Mouse (Mus musculus): Measurements from ENCODE around the gene Gm4513. TPM values are rescaled to one million over a fixed set of nuclear protein-coding genes. Genes with fewer than 3 reads are reported as not detected.

Gene Gm4513
- polyA plus RNA-seq (2017; shearing (Covaris generic)), result not detected

GRCm38 (mm10) chr7:20598921-20599320, at the start of gene Gm4513:
Gene Gm4513, minus strand, starts transcription at chr7:20599021.

GRCm38 (mm10) chr7:20576141-20576540, 22.7 kb downstream of the Gm4513 start, which contains the start of gene Gm4141:
Gene Gm4141, minus strand, starts transcription at chr7:20576241.

GRCm38 (mm10) chr7:20545657-20546056, 53.2 kb downstream of the Gm4513 start, which contains the start of gene Gm5726:
Gene Gm5726, minus strand, starts transcription at chr7:20545757.

Other genes starting within 250 kb of the Gm4513 start
- gene Gm5728, start 223.6 kb downstream of the Gm4513 start, polyA plus RNA-seq (2017; shearing (Covaris generic)), result not detected
- not detected for gene Vmn1r100, start 181.1 kb downstream of the Gm4513 start, polyA plus RNA-seq (2017; shearing (Covaris generic))
- not detected for gene Vmn1r101, start 156.4 kb downstream of the Gm4513 start, polyA plus RNA-seq (2017; shearing (Covaris generic))
- not detected for gene Gm10670, start 124.1 kb downstream of the Gm4513 start, polyA plus RNA-seq (2017; shearing (Covaris generic))
- gene Vmn1r103, start 88.5 kb downstream of the Gm4513 start, polyA plus RNA-seq (2017; shearing (Covaris generic)), result not detected
- not detected for gene Vmn1r104, start 65.2 kb downstream of the Gm4513 start, polyA plus RNA-seq (2017; shearing (Covaris generic))
- not detected for gene Gm5726, start 53.3 kb downstream of the Gm4513 start, polyA plus RNA-seq (2017; shearing (Covaris generic))
- gene Gm4141, start 22.8 kb downstream of the Gm4513 start, polyA plus RNA-seq (2017; shearing (Covaris generic)), result not detected
- not detected for gene Vmn1r107, start 69.9 kb upstream of the Gm4513 start, polyA plus RNA-seq (2017; shearing (Covaris generic))
- not detected for gene Vmn1r111, start 104.2 kb upstream of the Gm4513 start, polyA plus RNA-seq (2017; shearing (Covaris generic))
- not detected for gene Gm10668, start 131.6 kb upstream of the Gm4513 start, polyA plus RNA-seq (2017; shearing (Covaris generic))
- not detected for gene Vmn1r112, start 172.2 kb upstream of the Gm4513 start, polyA plus RNA-seq (2017; shearing (Covaris generic))
- gene Vmn1r113, start 188.3 kb upstream of the Gm4513 start, polyA plus RNA-seq (2017; shearing (Covaris generic)), result not detected
- gene Vmn1r114, start 213.2 kb upstream of the Gm4513 start, polyA plus RNA-seq (2017; shearing (Covaris generic)), result not detected
- gene Vmn1r115, start 246.0 kb upstream of the Gm4513 start, polyA plus RNA-seq (2017; shearing (Covaris generic)), result not detected

Measured in CD4-positive, CD25-positive, alpha-beta regulatory T cell, adult 9 weeks (primary cell).